Mouse (Mus musculus) layer of hippocampus, adult 11-12 months (tissue): Measurements from ENCODE around the gene Fam240a.
A peak's percentile ranks its signal among the peaks of the same experiment; 100 is the strongest.

Experiments used
- DNase-seq: peaks from one replicate; pipeline ENCODE4 v3.0.0; 2022; ENCODE audit warnings: low spot score

Fam240a gene

GRCm38 (mm10) chr9:110945343-110945742, 28.7 kb upstream of the Fam240a start:
- no peak for DNase-seq

GRCm38 (mm10) chr9:110944265-110944664, 27.6 kb upstream of the Fam240a start:
- DNase-seq = no peak

GRCm38 (mm10) chr9:110937506-110938490, 21.1 kb upstream of the Fam240a start:
- no peak for DNase-seq

GRCm38 (mm10) chr9:110935941-110936340, 19.3 kb upstream of the Fam240a start:
- no peak for DNase-seq

- peak; percentile 61 for DNase-seq
Measured at GRCm38 (mm10) chr9:110933850-110934437, 17.3 kb upstream of the Fam240a start.

- no peak for DNase-seq
Measured at GRCm38 (mm10) chr9:110931573-110931972, 14.9 kb upstream of the Fam240a start.

GRCm38 (mm10) chr9:110922759-110923158, 6.1 kb upstream of the Fam240a start:
- peak; percentile 65 for DNase-seq

- DNase-seq = no peak
Measured at GRCm38 (mm10) chr9:110920665-110921419, 4.2 kb upstream of the Fam240a start.

- DNase-seq = no peak
Measured at GRCm38 (mm10) chr9:110915466-110915865, 1.2 kb downstream of the Fam240a start.

- DNase-seq = no peak
Measured at GRCm38 (mm10) chr9:110914631-110915236, 1.9 kb downstream of the Fam240a start.

GRCm38 (mm10) chr9:110909371-110909967, 7.2 kb downstream of the Fam240a start:
- DNase-seq = no peak

GRCm38 (mm10) chr9:110908631-110909016, 8.0 kb downstream of the Fam240a start:
- DNase-seq = no peak

- no peak for DNase-seq
Measured at GRCm38 (mm10) chr9:110907838-110908630, 8.6 kb downstream of the Fam240a start.

GRCm38 (mm10) chr9:110907201-110907837, 9.3 kb downstream of the Fam240a start:
- DNase-seq = no peak

- DNase-seq = no peak
Measured at GRCm38 (mm10) chr9:110902271-110902670, 14.4 kb downstream of the Fam240a start.

GRCm38 (mm10) chr9:110901204-110901603, 15.5 kb downstream of the Fam240a start:
- DNase-seq = no peak

- DNase-seq = no peak
Measured at GRCm38 (mm10) chr9:110899451-110900008, 17.1 kb downstream of the Fam240a start.

GRCm38 (mm10) chr9:110896595-110896994, 20.1 kb downstream of the Fam240a start:
- no peak for DNase-seq

- no peak for DNase-seq
Measured at GRCm38 (mm10) chr9:110895994-110896393, 20.7 kb downstream of the Fam240a start.

GRCm38 (mm10) chr9:110895507-110895906, 21.2 kb downstream of the Fam240a start:
- DNase-seq = no peak
